Mouse (Mus musculus): ENCODE results near the gene Cntnap1.
"Not testable (repeated sequence)": the region's sequence is repeated elsewhere in the genome, so short reads cannot be mapped to it uniquely, and the experiment has no call there.

Gene Cntnap1

GRCm38 (mm10) chr11:101170354-101170810 is at the start of gene Cntnap1:
Cntnap1 (plus strand) TSS chr11:101170523.
- peak; percentile 50 for DNase-seq (ENCODE audit: low read depth, low spot score)

GRCm38 (mm10) chr11:101120545-101121188 is 49.7 kb upstream of the Cntnap1 start:
- DNase-seq (ENCODE audit: low read depth, low spot score): no peak

GRCm38 (mm10) chr11:101124494-101124893 is 45.8 kb upstream of the Cntnap1 start:
- DNase-seq (ENCODE audit: low read depth, low spot score): not testable (repeated sequence)

GRCm38 (mm10) chr11:101125008-101125407 is 45.3 kb upstream of the Cntnap1 start:
- not testable (repeated sequence) for DNase-seq (ENCODE audit: low read depth, low spot score)

GRCm38 (mm10) chr11:101127075-101127474 is 43.2 kb upstream of the Cntnap1 start:
- peak; percentile 79 for DNase-seq (ENCODE audit: low read depth, low spot score)

GRCm38 (mm10) chr11:101128996-101129577 is 41.2 kb upstream of the Cntnap1 start:
- no peak for DNase-seq (ENCODE audit: low read depth, low spot score)

GRCm38 (mm10) chr11:101130056-101130756 is 40.1 kb upstream of the Cntnap1 start:
- DNase-seq (ENCODE audit: low read depth, low spot score): no peak

GRCm38 (mm10) chr11:101131187-101131586 is 39.1 kb upstream of the Cntnap1 start:
- no peak for DNase-seq (ENCODE audit: low read depth, low spot score)

- DNase-seq (ENCODE audit: low read depth, low spot score): peak; percentile 89
Observed at GRCm38 (mm10) chr11:101131701-101132100, 38.6 kb upstream of the Cntnap1 start.

GRCm38 (mm10) chr11:101133037-101133436 is 37.3 kb upstream of the Cntnap1 start:
- no peak for DNase-seq (ENCODE audit: low read depth, low spot score)

- no peak for DNase-seq (ENCODE audit: low read depth, low spot score)
Observed at GRCm38 (mm10) chr11:101134217-101134865, 36.0 kb upstream of the Cntnap1 start.

GRCm38 (mm10) chr11:101137000-101137399 is 33.3 kb upstream of the Cntnap1 start:
- no peak for DNase-seq (ENCODE audit: low read depth, low spot score)

- DNase-seq (ENCODE audit: low read depth, low spot score): peak; percentile 78
Observed at GRCm38 (mm10) chr11:101138536-101139181, 31.7 kb upstream of the Cntnap1 start.

GRCm38 (mm10) chr11:101140164-101140819 is 30.0 kb upstream of the Cntnap1 start:
- no peak for DNase-seq (ENCODE audit: low read depth, low spot score)

- no peak for DNase-seq (ENCODE audit: low read depth, low spot score)
Observed at GRCm38 (mm10) chr11:101141088-101141487, 29.2 kb upstream of the Cntnap1 start.

GRCm38 (mm10) chr11:101142215-101142967 is 27.9 kb upstream of the Cntnap1 start:
- DNase-seq (ENCODE audit: low read depth, low spot score): no peak

GRCm38 (mm10) chr11:101143338-101144225 is 26.7 kb upstream of the Cntnap1 start:
- peak; percentile 89 for DNase-seq (ENCODE audit: low read depth, low spot score)

- DNase-seq (ENCODE audit: low read depth, low spot score): peak; percentile 79
Observed at GRCm38 (mm10) chr11:101146377-101146776, 23.9 kb upstream of the Cntnap1 start.

GRCm38 (mm10) chr11:101148751-101149150 is 21.6 kb upstream of the Cntnap1 start:
- no peak for DNase-seq (ENCODE audit: low read depth, low spot score)

Data from R1 (cell line).